Mouse (Mus musculus) G1E (cell line): ENCODE measurements around the gene F2rl3.

Experiments used
- CTCF ChIP-seq: IDR thresholded peaks from 2 replicates; pipeline ENCODE4 v1.5.1; 2012; ENCODE audit warnings: low read depth, low read length, inconsistent platforms, mixed read lengths
- GATA1 ChIP-seq: IDR thresholded peaks from 2 replicates; pipeline ENCODE4 v1.6.1; 2012; ENCODE audit warnings: borderline replicate concordance, low read length, inconsistent platforms, mixed read lengths
- GATA2 ChIP-seq: IDR thresholded peaks from 2 replicates; pipeline ENCODE4 v1.6.1; 2012; ENCODE audit warnings: low read depth, low read length, inconsistent platforms, borderline replicate concordance

GRCm38 (mm10) chr8:72751126-72751525 is 10.6 kb upstream of the F2rl3 start:
- TF ChIP-seq GATA1 (no peak), CTCF (no peak), GATA2 (no peak)
